Mouse (Mus musculus) layer of hippocampus, postnatal 14 days (tissue): ENCODE results near the gene Spred1. TPM values are rescaled to one million over a fixed set of nuclear protein-coding genes. Genes with fewer than 3 reads are reported as not detected.
"Not testable (repeated sequence)": the region's sequence is repeated elsewhere in the genome, so short reads cannot be mapped to it uniquely, and the experiment has no call there.

ENCODE experiments used
- DNase-seq, 2 experiments: peaks; one replicate each; pipeline ENCODE4 v3.0.0; 2021 to 2022; ENCODE audit warnings: low spot score in 2 of 2, mixed read lengths in 1 of 2
- total RNA-seq, 2 experiments: library from RNA; stranded (reverse); gene quantifications; 2 replicates each; pipeline ENCODE4 v1.2.3; 2021

The Spred1 gene
- total RNA-seq, 2 experiments from 2014 or later, result 73.6 to 81.9 TPM

DNA sequence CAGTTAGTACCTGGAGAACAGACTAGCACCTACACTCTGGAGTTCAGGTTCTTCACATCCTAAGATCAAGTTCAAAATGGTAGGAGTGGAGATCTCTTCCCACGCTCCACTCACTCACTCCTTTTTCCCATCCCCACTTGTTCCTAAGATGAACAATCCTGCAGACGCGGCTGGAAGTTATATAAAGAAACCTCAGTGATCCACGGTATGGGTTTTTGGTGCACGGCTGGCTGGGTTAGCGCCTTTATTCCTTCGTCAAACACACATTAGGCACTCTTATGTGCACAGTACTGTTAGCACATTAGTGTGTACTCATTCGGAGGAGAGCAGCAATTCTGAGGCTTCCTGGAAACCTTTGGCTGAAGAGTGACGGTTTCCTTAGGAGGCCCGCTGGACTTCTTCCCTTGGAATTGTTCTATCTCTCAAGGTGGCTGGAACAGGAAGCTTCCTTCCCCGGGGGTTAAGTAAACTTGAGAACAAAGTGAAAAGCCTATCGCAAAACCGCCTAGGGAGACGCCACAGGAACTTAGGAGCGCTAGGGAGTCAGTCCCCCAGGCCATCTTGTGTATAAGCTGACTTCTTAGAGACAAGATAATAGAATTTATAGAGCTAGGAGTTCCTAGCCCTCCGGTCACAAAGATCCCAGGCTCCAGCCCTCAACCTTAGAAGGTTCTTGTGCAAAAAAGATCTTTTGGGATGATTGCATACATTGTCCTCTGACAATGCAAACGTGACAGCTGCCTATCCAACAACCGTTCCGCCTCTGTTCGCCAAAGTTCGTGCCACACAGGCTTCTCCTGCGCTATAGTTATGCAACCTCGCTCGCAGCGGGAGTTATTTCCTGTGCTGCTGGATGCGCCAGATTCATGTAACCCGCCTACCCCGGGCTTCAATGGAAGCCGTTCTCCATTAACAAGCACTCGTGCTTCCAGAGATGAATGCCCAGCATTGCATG lies 1.6 kb upstream of the Spred1 start:
- DNase-seq, result peak; percentile 83 to 84

DNA sequence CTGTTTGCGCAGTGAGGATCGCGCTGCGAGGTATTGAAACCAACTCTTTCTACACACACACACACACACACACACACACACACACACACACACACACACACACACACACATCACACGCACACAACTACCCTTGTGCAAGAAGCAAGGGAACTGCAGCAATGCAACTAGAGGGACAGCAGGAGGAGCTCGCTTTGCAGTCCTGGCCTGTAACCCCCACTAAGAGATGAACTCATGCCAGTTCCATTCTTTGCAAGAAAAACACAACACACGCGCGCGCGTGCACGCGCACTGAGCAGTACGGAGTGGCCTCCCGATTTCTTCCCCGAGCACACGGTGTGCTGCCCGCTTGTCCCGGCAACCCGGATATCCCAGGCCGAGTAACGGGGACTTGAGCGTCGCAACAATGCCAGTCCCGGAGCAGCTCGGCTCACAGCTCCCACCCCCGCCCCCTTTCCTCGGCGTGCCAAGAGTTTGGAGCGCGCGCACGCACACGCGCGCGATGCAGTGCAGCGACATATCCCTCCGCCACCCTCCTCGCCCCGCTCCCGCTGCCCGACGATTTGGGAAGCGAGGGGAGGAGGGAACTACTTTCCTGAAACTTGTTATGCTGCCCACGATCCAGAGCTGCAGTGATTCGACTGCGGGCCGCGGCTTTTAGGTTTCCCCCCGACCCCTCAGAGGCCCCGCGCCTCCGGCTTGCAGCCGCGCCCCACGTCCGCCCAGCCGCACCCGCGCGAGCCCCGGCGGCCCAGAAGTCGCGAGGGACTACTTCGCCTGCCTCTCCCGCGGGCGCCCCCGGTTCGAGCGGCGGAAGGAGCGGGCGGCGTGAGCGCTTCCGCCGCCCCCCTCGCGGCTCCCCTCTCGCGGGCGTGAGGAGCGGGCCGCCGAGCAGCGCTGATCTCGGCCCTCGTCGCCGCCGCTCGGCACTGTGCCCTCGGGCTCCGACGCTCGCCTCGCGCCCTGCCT lies 645 bp upstream of the Spred1 start:
- peak; percentile 94 to 95 for DNase-seq

DNA sequence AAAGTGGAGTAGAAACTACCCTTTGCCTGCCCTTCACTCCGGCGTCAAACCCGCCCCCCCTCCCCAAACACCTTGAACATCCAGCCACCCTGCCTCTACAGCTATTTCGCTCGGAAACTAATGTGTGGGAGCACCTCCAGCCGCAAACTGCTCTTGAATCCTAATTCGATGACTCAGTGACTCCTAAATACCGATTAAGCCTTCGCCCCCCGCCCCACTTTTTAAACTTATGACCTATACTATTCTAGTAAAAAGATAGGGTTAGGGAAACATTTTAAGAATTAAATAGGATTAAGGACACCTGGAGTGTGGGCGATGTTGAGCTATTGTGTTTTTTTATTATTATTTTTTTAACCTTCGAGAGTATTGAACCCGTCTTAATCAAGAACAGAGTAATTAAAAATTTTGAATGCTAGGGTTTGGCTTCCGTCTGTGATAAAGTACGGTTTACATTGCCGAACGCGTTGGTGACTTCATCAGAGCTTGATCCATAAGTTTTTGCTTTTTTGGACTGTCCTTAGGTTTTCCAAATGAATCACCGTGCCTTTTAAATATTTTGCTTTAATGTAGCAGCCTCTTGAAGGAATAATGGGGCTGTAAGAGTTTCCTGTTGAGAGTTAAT lies 921 bp downstream of the Spred1 start:
- DNase-seq, result no peak

DNA sequence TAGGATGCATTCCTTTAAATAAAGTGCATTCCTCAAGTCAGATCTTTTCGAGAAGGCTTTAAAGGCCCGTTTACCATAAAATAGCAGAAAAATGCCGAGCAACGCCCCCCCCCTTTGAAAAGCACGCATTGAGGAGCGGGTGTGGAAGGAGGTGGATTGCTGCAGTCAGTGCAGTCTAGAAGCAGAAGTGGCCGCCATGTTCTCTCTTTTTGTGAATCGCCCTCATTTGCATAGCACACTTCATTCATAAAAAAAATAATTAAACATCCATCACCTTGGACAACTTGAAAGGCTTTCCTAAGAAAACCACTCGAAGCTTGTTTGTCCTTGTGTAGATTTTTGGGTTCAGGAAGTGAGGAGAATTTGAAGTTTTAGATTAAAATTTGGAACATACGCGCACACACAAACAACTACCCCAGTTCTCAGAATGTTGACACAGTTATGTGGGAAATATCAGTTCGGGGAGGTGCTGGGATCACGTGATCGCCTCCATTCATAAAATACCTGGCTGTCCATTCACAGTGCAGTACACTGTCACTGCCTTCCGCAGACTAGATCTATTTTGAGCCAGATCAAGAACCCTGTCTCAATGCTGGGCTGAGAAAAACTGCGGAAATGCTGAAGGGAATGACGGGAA lies 1.6 kb downstream of the Spred1 start:
- peak; percentile 41 to 70 for DNase-seq

DNA sequence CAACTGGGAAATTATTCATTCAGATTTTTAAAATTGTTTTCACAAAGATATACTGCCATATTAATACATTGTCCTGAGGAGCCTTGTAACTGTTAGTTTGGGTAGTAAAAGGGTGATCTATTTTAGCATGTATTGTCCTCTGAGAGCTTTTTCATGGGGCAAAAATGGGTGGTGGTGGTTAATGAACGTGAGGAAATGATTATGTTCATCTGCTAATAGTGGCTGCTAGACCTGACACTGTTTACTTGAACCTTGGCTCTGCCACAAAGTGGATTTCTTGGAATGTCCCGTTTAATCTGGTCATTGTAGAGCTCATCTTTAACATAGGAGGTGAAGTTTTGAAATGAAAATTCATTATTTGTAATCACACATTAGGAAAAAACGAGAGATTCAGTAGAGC lies 2.5 kb downstream of the Spred1 start:
- no peak for DNase-seq

DNA sequence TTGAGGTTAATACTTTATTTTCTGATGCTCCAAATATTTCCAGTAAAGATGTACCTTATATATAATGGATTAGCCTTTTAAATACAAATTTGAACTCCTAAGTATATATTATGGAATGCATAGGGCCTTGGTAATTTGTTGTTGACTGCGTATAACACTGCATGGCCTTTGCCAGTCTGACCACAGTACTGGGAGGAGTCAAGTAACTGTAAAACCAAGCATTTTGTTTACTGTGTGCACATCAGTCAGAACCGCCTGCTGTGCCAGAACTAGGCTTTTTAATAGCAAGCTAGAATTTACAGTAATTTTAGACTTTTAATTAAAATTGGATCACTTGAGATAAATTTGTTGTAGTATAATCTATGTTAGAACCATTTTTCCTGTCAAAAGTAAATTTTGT lies 3.7 kb downstream of the Spred1 start:
- no peak for DNase-seq

DNA sequence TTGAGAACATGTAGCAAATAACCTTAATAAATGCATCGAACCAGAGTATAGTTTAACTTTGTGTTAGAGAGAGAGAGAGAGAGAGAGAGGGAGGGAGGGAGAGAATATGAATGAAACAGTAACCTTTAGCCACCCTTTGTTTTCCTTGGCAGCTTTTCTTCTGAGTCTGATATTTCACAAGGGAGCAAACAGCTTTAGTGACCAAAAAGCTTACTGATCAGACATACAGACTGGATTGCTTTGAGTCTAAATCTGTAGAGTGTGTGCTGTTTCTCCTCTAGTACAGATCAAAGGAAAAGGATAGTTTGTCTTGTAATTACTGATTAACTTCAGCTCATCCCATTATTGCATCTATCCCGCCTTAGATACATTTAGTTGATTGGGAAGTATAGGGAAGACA lies 8.0 kb downstream of the Spred1 start:
- DNase-seq, result no peak

DNA sequence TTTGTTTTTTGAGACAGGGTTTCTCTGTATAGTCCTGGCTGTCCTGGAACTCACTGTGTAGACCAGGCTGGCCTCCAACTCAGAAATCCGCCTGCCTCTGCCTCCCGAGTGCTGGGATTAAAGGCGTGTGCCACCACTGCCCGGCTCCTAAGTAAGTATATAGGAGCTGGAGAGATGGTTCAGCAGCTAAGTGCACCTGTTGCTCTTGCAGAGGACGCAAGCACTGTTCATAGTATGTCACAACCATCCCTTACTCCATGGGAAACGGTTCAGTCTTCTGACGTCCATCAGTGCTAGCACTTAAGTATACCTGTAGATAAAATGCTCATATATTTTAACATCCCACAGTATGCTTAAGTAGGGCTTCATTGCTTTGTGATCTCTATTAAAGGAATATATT lies 9.9 kb downstream of the Spred1 start:
- not testable (repeated sequence) for DNase-seq

DNA sequence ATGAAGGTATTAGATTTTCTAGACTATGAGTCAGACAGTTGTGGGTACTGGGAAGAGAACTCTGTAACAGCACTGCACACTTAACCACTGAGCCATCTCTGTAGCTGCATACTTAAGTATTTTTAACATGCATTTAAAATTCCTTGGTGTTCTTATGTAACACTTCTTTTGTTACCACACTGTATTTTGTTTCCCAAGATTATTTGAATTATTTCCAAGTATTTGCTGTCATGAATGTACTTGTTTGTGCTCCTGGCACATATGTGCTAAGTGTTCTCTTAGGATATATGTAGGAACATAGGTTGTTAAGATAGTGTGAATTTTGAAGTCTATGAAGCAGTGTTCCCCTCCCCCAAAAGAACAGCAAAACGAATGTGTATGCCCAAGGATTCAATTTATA lies 10.7 kb downstream of the Spred1 start:
- DNase-seq, result no peak

DNA sequence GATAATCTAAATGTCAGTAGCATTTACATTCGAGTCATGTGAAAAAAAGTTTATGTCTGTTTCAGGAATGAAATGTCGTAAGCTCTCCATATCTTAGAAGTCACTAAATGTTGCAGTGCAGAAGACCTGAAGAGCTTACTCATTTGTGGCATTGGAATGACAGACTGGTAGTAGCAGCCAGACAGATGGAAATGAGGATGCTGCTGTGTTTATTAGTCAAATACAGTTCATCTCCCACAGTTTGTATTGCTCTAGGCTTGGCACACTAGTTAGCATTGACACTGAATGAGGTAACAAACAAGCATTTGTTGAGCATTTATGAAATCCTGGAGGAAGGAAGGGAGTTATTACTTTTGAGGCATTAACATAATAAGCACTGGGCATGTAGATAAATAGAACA lies 12.4 kb downstream of the Spred1 start:
- no peak for DNase-seq

DNA sequence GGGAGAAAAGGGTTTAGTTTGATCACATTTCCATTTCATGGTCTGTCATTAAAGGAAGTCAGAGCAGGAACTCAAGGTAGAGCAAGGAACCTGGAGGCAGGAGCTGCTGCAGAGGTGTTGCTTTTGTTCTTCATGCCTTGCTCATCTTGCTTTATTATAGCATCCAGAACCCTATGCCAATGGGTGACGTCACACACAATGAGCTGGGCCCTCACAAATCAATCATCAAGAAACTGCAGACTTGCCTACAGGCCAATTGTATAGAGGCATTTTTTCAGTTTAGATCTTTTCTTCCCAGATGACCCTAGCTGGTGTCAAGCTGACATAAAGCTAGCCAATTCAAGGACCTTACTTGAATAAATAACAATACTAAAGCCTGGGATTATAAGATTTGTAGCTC lies 16.6 kb downstream of the Spred1 start:
- no peak for DNase-seq

DNA sequence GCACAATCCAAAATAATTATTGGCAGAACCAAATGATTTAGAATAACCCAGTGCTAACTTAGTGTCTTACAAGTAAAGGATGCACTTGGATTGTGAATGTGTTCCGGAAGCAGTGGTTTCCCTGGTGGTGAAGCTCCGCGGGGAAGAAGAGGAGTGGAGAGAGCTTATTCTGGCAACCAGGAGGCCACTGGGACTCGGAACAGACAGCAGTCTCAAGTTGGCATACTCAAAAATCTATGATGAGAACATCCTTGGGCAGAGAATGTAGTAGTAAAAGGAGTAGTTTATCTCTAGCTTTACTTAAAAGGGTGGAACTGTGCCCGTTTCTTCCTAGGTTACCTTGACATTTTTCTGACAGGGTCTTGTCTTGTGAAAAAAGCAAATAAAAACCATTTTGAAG lies 17.8 kb downstream of the Spred1 start:
- DNase-seq, result no peak

DNA sequence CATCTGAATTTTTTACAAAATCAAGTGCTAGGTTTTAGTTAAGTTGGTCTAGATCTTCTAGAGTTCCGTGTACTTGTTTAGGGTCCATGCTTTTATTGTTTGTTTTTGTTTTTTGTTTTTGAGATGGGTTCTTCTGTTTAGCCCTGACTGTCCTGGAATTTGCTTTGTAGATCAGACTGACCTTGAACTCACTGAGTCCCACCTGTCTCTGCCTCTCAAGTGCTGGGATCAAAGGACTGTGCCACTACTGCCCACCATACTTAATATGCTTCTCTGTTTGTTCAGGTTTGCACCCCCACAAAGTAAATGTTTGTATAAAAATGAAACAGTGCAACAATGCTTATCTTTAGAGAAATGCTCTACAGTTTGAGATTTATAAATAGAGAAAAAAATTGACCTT lies 18.8 kb downstream of the Spred1 start:
- DNase-seq, result no peak

DNA sequence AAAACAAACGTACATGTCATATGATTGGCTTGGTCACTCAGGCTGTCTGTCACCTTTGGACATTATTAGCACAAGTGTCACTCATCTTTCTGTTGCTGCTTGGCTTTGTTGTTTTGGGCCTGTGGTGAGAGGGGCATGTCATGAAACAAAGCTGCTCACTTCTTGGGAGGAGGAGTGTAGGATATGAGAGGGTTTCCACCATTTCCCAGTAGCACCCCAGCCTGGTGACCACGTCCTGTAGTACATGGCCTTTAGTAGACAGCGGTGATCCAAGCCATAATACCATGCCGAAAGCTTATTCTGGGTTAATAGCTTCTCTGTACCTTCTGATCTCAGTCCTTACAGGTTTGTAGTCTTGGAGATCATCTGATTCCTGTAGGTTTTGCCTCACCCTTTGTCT lies 21.9 kb downstream of the Spred1 start:
- DNase-seq, result no peak

DNA sequence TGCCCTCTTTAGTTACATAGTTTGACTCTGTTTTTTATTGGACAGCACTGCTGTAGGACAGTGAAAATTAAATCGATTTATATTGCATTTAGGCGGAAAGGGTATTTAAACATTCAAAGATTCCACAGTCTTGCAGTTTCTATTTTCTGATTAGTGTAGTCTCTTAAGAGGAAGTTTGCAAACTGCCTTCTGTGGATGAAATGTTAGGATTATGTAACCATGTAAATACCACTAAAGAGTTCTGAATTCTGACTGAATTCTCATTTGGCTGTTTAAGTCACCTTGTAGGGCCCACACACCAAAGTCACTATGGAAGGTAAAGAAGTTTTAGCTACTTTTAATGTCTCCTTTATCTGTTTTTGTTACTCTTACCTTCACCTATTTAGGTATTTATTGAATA lies 24.9 kb downstream of the Spred1 start:
- no peak for DNase-seq

DNA sequence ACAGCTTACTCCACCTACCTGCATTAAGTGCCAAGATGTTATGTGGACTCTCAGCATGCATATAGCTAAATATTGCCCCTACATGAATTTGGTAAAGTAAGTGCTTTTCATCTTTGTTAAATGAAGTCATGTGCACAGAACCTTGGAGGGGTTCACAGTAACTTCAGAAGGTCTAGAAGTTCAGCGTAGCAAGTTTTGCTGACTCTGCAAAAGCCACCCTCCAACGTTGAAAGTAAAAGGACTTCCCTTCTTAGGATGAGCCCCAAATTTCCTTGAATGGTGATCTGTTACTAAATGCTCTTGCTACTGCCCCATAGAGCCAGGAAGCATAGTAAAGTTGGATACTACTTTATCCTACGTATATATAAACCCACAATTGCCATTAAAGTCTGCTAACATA lies 25.4 kb downstream of the Spred1 start:
- no peak for DNase-seq

DNA sequence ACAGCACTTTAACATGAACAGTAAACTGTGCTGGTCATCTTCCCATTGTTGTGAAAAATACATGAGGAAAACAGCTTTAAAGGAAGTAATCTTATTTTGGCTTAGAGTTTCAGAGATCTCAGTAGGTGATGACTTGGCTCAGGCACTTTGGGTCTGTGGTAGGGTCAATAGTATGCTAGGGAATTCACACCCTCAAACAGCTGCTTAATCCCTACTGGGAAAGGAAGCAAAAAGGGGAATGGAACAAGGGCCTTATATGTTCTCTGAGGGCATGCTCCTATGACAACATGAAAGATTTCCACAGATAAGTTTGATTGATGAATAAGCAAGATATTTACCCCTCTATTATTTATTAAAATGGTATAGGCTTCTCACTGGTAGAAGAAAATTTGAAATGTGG lies 31.0 kb downstream of the Spred1 start:
- no peak for DNase-seq

DNA sequence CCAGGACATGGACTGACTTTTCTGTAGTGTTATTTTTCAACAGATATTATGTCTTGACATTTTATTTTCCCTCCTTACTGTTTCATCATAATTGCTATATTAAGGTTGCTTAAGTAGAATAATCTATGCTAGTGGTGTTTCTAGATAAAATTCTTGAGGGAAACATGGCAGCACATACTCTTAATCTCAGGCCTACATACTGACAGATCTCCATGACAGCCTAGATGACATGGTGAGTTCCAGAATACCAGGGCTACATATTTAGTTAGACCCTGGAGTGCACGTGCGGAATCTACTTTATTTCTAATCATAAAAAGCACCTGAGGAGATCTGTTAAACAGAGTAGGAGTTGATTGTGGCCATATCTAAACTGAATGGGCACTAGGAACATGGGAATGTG lies 47.2 kb downstream of the Spred1 start:
- no peak for DNase-seq

DNA sequence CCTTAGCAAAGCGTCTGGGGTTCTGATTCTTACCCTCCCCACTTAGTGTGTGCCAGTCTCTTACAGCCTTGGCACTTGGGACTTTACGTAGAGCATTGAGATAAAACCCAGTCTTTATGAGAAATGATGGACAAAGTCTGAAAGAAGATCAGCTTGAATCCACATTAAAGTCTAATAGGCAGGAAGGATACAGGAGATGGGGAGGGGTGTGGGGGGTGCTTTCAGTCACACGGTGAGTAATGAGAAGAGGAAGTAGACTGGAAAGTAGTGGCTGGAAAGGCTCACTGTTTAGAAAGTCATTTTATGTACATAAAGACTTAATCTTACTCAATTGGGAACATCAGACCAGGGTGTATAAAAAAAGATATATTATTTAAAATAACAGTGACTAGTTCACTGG lies 47.9 kb downstream of the Spred1 start:
- DNase-seq, result no peak

DNA sequence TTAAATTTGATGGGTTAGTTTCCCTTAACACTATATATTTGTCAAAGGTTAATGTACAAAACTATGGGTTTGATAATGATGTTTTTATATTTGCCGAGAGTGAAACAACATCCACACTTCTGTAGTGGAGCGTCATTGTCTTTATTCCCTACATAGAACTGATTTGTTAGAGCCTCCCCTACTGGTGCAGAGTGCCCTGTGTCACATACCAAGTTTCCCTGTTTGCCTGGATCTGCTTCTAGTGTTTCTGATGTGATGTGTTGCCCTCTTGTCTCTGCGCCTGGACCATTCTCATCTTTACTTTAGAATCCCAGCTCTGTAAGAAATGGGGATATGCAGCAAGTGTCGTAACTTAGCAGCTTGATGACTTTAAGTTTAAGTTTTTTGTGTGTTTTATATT lies 51.8 kb downstream of the Spred1 start:
- no peak for DNase-seq

DNA sequence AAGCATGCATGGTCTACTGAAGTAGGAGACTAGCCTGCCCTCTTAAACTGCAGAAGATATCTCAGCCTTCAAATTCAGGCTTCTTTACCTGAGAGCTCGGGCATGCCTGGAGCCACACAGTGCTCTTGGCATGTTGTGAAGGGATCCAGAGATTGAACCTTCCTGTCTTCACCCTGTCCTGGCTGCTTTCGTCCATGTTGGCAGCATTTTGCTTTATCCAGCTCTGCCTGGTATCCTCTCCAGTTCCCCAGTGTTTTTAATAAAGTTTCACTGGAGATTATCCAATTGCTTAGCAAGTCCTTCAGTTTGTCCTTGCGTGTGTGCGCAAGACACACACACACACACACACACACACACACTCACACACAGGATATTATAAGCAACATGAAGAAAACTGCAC lies 54.9 kb downstream of the Spred1 start:
- DNase-seq, result no peak
